Mouse (Mus musculus) duodenum, adult 2 months (tissue): ENCODE results near the gene Olfr1295. TPM values are rescaled to one million over a fixed set of nuclear protein-coding genes. Genes with fewer than 3 reads are reported as not detected.

Experiments used
- polyA plus RNA-seq: library from polyadenylated mRNA; depleted of rRNA; stranded (reverse); fragments of >200 nt; gene quantifications from 2 replicates; pipeline ENCODE4 v1.2.3, GENCODE M21; 2012; ENCODE audit warnings: low replicate concordance; rRNA removed

The Olfr1295 gene
- polyA plus RNA-seq = not detected in 2 replicates

DNA sequence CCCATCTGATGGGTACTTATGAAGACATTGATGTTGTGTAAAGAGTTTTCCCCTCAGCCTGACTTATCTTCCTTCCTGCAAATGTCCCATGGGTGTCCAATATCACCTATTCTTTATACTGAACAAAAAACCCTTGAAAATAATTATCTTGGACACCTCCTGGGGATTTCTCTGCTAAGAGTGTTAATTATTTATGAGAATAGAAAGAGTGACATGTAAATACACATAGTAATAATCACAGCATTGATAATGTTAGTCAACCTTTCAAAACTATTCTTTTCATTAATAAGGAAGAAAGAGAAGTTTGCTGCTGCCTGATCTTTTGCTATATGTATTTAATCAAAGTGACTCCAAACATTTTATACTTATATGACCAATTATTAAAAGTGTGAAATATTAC, at the start of gene Olfr1295:
Gene Olfr1295 (minus strand): TSS at position 101 of the 400 bp plus-strand sequence.

DNA sequence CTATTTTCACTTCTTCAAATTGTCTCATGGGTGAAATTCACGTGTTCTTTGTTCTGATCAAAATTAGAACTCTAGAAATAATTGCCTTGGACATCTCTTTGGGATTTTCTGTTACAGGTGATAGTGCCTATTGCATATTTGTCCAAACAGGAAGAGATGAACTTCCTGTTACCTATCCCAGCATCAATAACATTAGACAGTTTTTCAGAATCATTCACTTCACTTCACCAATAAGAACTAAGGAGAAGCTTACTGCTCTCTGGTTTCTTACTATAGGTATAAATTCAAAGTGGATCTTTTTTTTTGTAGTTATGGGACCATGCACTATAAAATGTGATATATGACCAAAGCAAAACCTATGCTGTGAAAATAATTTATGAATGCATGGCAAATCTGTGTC, 29.3 kb downstream of the Olfr1295 start, which contains the start of gene Olfr1294:
Gene Olfr1294 (minus strand): TSS at position 101 of the 400 bp plus-strand sequence.

DNA sequence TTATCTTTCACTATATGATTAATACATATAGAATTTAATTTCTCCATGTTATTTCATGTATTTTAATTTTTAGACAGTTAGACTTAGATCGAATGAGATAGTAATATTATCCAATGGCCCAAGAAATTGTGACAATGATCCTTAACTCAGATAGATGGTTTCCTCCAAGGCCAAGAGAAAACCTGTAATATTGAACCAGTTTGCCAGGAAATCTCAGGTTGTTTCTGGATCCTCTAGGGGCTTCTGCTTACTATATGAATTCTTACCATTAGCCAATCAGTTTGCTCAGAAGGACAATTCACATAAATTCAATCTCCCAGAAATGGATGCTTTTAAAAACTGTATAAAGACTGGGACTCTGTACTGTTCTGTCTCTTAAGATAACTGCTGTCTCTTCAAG, 44.6 kb downstream of the Olfr1295 start, which contains the start of gene Olfr1293-ps:
Gene Olfr1293-ps (plus strand): TSS at position 301 of the 400 bp plus-strand sequence.

Other genes starting within 250 kb of the Olfr1295 start
- not detected in 2 replicates for gene Olfr1281, start 243.2 kb downstream of the Olfr1295 start, polyA plus RNA-seq
- not detected in 2 replicates for gene Olfr1282, start 233.6 kb downstream of the Olfr1295 start, polyA plus RNA-seq
- not detected in 2 replicates for gene Olfr1283, start 202.9 kb downstream of the Olfr1295 start, polyA plus RNA-seq
- not detected in 2 replicates for gene Olfr1284, start 194.2 kb downstream of the Olfr1295 start, polyA plus RNA-seq
- not detected in 2 replicates for gene Olfr1286, start 146.6 kb downstream of the Olfr1295 start, polyA plus RNA-seq
- not detected in 2 replicates for gene Olfr1287, start 120.5 kb downstream of the Olfr1295 start, polyA plus RNA-seq
- gene Olfr1288, start 95.6 kb downstream of the Olfr1295 start, polyA plus RNA-seq = not detected in 2 replicates
- gene Olfr1289, start 88.9 kb downstream of the Olfr1295 start, polyA plus RNA-seq = not detected in 2 replicates
- not detected in 2 replicates for gene Olfr1290, start 75.9 kb downstream of the Olfr1295 start, polyA plus RNA-seq
- not detected in 2 replicates for gene Olfr1291-ps1, start 72.5 kb downstream of the Olfr1295 start, polyA plus RNA-seq
- not detected in 2 replicates for gene Olfr1293-ps, start 44.5 kb downstream of the Olfr1295 start, polyA plus RNA-seq
- gene Olfr1294, start 29.4 kb downstream of the Olfr1295 start, polyA plus RNA-seq = not detected in 2 replicates
- gene Olfr1297, start 56.8 kb upstream of the Olfr1295 start, polyA plus RNA-seq = not detected in 2 replicates
- gene Olfr1298, start 79.5 kb upstream of the Olfr1295 start, polyA plus RNA-seq = not detected in 2 replicates
- not detected in 2 replicates for gene Olfr1299, start 91.7 kb upstream of the Olfr1295 start, polyA plus RNA-seq
- gene Olfr1301, start 181.3 kb upstream of the Olfr1295 start, polyA plus RNA-seq = not detected in 2 replicates
- gene Olfr1302, start 207.7 kb upstream of the Olfr1295 start, polyA plus RNA-seq = not detected in 2 replicates